8 mouse cellular contexts compared by ENCODE assay signal in genomic region chr3:75556121-75556694, GRCm38 (mm10). TPM values are rescaled to one million over a fixed set of nuclear protein-coding genes. Genes with fewer than 3 reads are reported as not detected.
DNase-seq lines count a peak whose midpoint lies in the region; ATAC-seq and TF ChIP-seq lines count a peak whose summit lies in the region.

No protein-coding gene starts in this region.

- under 1% methylated on average over 36 of the region's 36 CpGs for WGBS in hindbrain, embryonic 10.5 days
- WGBS in stomach, postnatal 0 days: under 1% methylated on average over 36 of the region's 36 CpGs

- peak; percentile 63 for ATAC-seq in stomach, postnatal 0 days (ENCODE audit: low FRiP score, low TSS enrichment)

- H3K4me2 ChIP-seq in stomach, postnatal 0 days (replicated peaks; ENCODE audit: low read depth): peak overlapping the region; percentile 76

- H3K79me3 ChIP-seq in C2C12 (ENCODE audit: low read depth): peaks cover 48% of the 10 kb centered on the region

- peaks cover 53% of the 10 kb centered on the region for H3K79me2 ChIP-seq in C2C12 (ENCODE audit: control insufficient read depth, insufficient read depth)

- peak overlapping the region; percentile 94 for H3K27ac ChIP-seq in hindbrain, embryonic 10.5 days
- H3K27ac ChIP-seq in stomach, postnatal 0 days (replicated peaks): peak overlapping the region; percentile 91

- peak overlapping the region; percentile 95 for H3K9ac ChIP-seq in stomach, postnatal 0 days (ENCODE audit: low read length)

- peak; percentile 26 for DNase-seq in heart, adult 8-10 months (ENCODE audit: low spot score)
- no peak for DNase-seq in heart, adult 9 months (ENCODE audit: low spot score in 2 of 2)
- peak; percentile 22 for DNase-seq in c-Kit-positive CD71-negative TER-119-negative erythroid progenitor cells, embryonic 14.5 days (ENCODE audit: low read depth)
- no peak for DNase-seq in hindbrain, embryonic 10.5 days (ENCODE audit: low spot score)
- peak; percentile 47 for DNase-seq in lung, postnatal 25 days (ENCODE audit: low spot score)
- DNase-seq in stomach, postnatal 0 days (ENCODE audit: low spot score): no peak
- no peak for DNase-seq in left cerebral cortex, postnatal 25 days (ENCODE audit: low spot score in 2 of 2)

- H3K4me1 ChIP-seq in hindbrain, embryonic 10.5 days (replicated peaks): peaks cover 12% of the 10 kb centered on the region
- H3K4me1 ChIP-seq in stomach, postnatal 0 days (replicated peaks; ENCODE audit: control insufficient read depth, insufficient read depth): no peaks in the 10 kb centered on the region

- no peak for TF ChIP-seq CTCF in C2C12 (IDR thresholded peaks at IDR 0.05; ENCODE audit: control insufficient read depth, insufficient read depth, insufficient read length)
- TF ChIP-seq CTCF in stomach, postnatal 0 days (IDR thresholded peaks at IDR 0.05; ENCODE audit: low read depth): no peak

- H3K27me3 ChIP-seq in C2C12 (ENCODE audit: control insufficient read depth, insufficient read depth, insufficient read length): no peaks in the 10 kb centered on the region
- H3K27me3 ChIP-seq in hindbrain, embryonic 10.5 days (ENCODE audit: insufficient read depth, poor library complexity, severe bottlenecking): no peaks in the 10 kb centered on the region
- no peaks in the 10 kb centered on the region for H3K27me3 ChIP-seq in stomach, postnatal 0 days (ENCODE audit: control insufficient read depth, insufficient read depth, low read length)

- no peaks in the 10 kb centered on the region for H3K36me3 ChIP-seq in C2C12 (ENCODE audit: control insufficient read depth, insufficient read depth)
- H3K36me3 ChIP-seq in hindbrain, embryonic 10.5 days: no peaks in the 10 kb centered on the region
- H3K36me3 ChIP-seq in stomach, postnatal 0 days (ENCODE audit: control insufficient read depth, insufficient read depth, low read length): no peaks in the 10 kb centered on the region

- H3K4me3 ChIP-seq in C2C12 (ENCODE audit: insufficient read depth, poor library complexity, severe bottlenecking): peak overlapping the region; percentile 91
- peak overlapping the region; percentile 96 for H3K4me3 ChIP-seq in hindbrain, embryonic 10.5 days
- peak overlapping the region; percentile 94 for H3K4me3 ChIP-seq in stomach, postnatal 0 days (ENCODE audit: low read depth, low read length)

- no peak for TF ChIP-seq EP300 in stomach, postnatal 0 days (optimal IDR thresholded peaks at IDR 0.05)

- intact Hi-C loops in left cerebral cortex, postnatal 25 days (cut with DNase I): loop anchor here (5.0 kb wide), 2 partner anchors 151 to 166 kb away; no protein-coding TSS in a partner anchor

- no peaks in the 10 kb centered on the region for H3K9me3 ChIP-seq in hindbrain, embryonic 10.5 days
- H3K9me3 ChIP-seq in stomach, postnatal 0 days (ENCODE audit: control insufficient read depth, low read length): no peaks in the 10 kb centered on the region

- H3ac ChIP-seq in C2C12 (ENCODE audit: control insufficient read depth, insufficient read length, low read depth): peak overlapping the region; percentile 80

TF ChIP-seq in C2C12, 6 proteins besides CTCF, POLR2A, EP300 and RAD21:
- TF ChIP-seq MYOG (IDR thresholded peaks at IDR 0.05; ENCODE audit: control insufficient read depth, extremely low read depth, insufficient read length) (no peak), MYOD1 (IDR thresholded peaks at IDR 0.05; ENCODE audit: control insufficient read depth, insufficient read length, low read depth) (no peak), MAX (IDR thresholded peaks at IDR 0.05) (no peak), FOSL1 (IDR thresholded peaks at IDR 0.05; ENCODE audit: insufficient read depth, low read length, poor library complexity, severe bottlenecking) (no peak), USF1 (IDR thresholded peaks at IDR 0.05; ENCODE audit: low read depth) (no peak), CEBPB (IDR thresholded peaks at IDR 0.05; ENCODE audit: low read depth) (no peak)
TF ChIP-seq in C2C12: peak in this region for 0.

RNA-seq across cellular contexts. Expression of gene Pdcd10, which starts 0.4 kb away (rescaled TPM):
- total RNA-seq in heart, adult 8-10 months (2022): 10 to 100 TPM; 21.7 to 29.8 (median 23.1) TPM
- polyA plus RNA-seq in C2C12 (2012; fragmentation: generic; extraction: Trizol): 17.7 TPM
- 75.1 and 82.4 TPM in 2 replicates for polyA plus RNA-seq in hindbrain, embryonic 10.5 days (2016; fragmentation: Nextera tagmentation; extraction: Ambion mirVana)
- 99.8 and 102 TPM in 2 replicates for polyA plus RNA-seq in stomach, postnatal 0 days (2015; fragmentation: Nextera tagmentation; extraction: Ambion mirVana)
- total RNA-seq in left cerebral cortex, postnatal 25 days (2021): 10 to 100 TPM; 62.5 to 66.9 TPM

RNA-seq across cellular contexts. Expression of gene Serpini1, which starts 1.1 kb away (rescaled TPM):
- 1 to 10 TPM; 3.1 to 4.9 (median 3.6) TPM for total RNA-seq in heart, adult 8-10 months (2022)
- 0.11 TPM for polyA plus RNA-seq in C2C12 (2012; fragmentation: generic; extraction: Trizol)
- 12.2 and 20.7 TPM in 2 replicates for polyA plus RNA-seq in hindbrain, embryonic 10.5 days (2016; fragmentation: Nextera tagmentation; extraction: Ambion mirVana)
- polyA plus RNA-seq in stomach, postnatal 0 days (2015; fragmentation: Nextera tagmentation; extraction: Ambion mirVana): 3.9 and 4.6 TPM in 2 replicates
- total RNA-seq in left cerebral cortex, postnatal 25 days (2021): 100 to 1,000 TPM; 214 to 251 TPM

Comparison
In these comparisons a context has a peak if more than half of its experiments do, and no peak if none do; other contexts are left out.
1. DNase-seq: peak in heart, adult 8-10 months (single experiment), c-Kit-positive CD71-negative TER-119-negative erythroid progenitor cells, embryonic 14.5 days (single experiment) and lung, postnatal 25 days (single experiment); none in heart, adult 9 months (0 of 2), hindbrain, embryonic 10.5 days (single experiment), stomach, postnatal 0 days (single experiment) and left cerebral cortex, postnatal 25 days (0 of 2).
2. Peak in every context shown above with its lines, with median percentiles within 50 percentile points of each other: H3K4me3 ChIP-seq.